Mouse (Mus musculus) activated CD4-positive, CD25-positive, alpha-beta regulatory T cell, adult 4 months (primary cell): ENCODE results near the gene Misp. TPM values are rescaled to one million over a fixed set of nuclear protein-coding genes. Genes with fewer than 3 reads are reported as not detected.

Experiments used
- ATAC-seq: one replicate; pipeline ENCODE4 v1.8.0; 2017
- polyA plus RNA-seq, 2 experiments: library from polyadenylated mRNA; unstranded; fragments of 100-300 nt; shearing (Covaris generic); gene quantifications; one replicate each; pipeline ENCODE4 v1.2.1; 2017

Gene Misp
- polyA plus RNA-seq, 2 experiments from 2014 or later: not detected

DNA sequence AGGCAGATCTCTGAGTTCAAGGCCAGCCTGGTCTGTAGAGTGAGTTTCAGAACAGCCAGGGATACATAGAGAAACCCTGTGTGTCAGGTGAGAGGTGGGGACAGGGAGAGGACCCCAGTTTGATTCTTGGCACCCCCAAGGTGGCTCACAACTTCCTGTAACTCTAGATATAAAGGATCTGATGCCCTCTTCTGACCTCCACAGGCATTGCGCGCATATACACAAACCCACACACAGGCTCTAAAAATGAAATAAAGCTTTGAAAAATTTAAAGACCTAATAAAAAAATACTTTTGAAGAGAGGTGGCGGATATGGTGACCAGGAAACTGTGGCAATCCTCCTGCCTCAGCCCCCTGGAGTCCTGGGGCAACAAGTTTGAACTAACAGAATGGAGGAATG, 24.9 kb upstream of the Misp start:
- no peak for ATAC-seq

GRCm38 (mm10) chr10:79797326-79797725, 23.5 kb upstream of the Misp start:
- ATAC-seq: no peak

- ATAC-seq: no peak
Measured at GRCm38 (mm10) chr10:79798289-79798928, 22.4 kb upstream of the Misp start.

GRCm38 (mm10) chr10:79800508-79800907, 20.3 kb upstream of the Misp start:
- no peak for ATAC-seq

GRCm38 (mm10) chr10:79801837-79802236, 19.0 kb upstream of the Misp start:
- ATAC-seq: no peak

DNA sequence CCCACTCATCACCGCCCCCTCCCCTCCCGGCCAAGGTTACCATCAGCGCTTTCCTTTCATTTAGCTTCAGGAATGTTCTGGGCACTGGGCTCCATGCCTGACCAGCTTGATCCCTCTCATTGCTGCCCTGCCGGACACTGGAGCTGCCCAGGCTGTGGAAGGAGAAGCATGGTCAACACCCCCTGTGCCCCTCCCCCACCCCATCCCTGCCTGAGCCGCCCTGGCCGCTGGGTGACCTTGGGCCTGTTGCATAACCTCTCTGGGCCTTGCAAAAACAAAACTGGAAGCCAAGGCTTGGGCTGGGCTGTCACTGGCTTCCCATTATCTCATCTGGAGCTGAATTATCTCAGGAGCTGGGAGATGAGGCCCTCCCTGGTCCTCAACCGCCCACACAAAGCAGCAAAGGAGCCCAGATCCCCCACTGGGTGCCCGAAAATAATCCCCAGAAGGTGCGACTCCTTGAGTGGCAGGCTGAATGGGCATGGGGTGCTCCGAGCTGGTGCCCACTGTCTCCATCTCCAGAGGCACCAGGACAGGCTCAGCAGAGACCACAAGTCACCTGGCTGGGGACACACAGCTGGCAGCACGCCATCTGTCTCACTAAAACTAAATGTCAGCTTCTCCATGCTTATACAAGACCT, 18.3 kb upstream of the Misp start:
- ATAC-seq: no peak

GRCm38 (mm10) chr10:79803716-79804323, 17.0 kb upstream of the Misp start:
- ATAC-seq: no peak

DNA sequence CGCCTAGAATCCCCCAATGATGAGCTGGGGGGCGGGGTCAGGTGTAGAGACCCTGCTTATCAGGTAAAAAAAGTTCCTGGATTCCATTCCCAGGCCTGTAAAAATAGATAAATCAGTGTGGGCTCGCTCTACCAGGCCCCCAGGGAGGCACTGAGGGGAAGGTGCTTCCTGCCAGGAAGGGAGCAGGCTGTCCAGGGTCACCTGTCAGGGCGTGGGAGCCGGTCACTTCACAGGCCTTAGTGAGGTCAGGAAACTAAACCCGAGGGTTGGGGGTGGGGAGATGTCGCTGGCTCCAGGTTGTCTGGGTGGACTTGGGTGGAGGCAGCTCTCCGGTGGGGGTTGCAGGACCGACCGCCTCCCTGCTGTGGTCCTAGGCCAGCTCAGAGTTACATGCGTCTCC, 15.2 kb upstream of the Misp start:
- ATAC-seq: no peak

DNA sequence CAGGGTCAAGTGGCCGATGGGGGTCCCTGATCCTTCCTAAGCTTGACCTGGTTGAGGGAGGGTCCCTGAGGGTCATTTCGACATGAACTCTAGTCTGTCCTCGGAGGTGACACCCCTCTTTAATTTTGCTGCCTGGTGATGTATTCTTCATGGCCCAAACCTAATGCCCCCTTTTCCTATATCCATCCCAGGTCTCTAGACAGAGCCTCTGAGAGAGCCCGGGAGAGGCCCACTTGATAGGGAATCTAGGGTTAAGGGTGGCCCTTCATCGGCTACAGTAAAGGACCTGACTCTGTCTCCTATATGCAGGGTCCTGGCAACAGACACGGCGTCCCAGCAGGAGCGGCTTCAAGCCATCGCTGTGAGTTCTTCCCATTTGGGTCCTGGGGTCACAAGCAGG, 14.5 kb upstream of the Misp start:
- ATAC-seq: no peak

- no peak for ATAC-seq
Measured at GRCm38 (mm10) chr10:79806972-79807371, 13.8 kb upstream of the Misp start.

DNA sequence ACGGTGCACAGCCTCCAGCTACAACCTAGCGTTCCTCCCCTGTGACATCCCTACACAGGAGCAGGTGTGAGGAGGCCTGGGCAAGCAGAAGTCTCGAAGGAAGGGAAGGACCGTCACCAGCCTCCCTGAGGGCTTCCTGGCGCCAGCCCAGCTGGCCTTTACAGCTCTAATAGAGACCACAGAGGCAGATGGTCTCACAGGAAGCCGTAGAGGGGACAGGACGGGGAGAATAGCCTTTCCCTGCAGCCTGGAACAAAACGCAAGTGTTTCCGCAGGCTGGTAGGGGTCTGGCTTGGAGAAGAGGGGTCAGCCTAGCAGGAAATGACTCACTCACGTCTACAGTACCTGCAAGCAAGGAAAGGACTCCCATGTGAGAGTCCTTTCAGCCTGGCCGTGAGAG, 13.0 kb upstream of the Misp start:
- ATAC-seq: no peak

DNA sequence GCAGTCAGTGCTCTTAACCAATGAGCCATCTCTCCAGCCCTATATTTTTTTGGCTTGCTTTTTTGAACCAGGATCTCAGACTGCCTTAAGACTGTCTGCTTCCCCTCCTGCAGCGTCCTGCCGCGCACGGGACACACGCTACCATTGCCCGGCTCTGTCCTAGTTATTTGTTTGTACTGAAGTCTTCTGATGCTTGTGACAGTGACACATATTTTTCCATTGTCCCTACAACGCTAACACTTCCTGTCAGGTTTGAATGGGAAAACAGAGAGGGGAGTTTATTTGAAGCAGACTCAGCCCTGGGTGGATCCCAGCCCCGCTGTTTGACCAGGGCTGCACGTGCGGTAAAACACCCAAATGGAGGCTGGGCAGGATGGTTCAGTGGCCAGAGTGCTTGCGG, 12.1 kb upstream of the Misp start:
- ATAC-seq: no peak

DNA sequence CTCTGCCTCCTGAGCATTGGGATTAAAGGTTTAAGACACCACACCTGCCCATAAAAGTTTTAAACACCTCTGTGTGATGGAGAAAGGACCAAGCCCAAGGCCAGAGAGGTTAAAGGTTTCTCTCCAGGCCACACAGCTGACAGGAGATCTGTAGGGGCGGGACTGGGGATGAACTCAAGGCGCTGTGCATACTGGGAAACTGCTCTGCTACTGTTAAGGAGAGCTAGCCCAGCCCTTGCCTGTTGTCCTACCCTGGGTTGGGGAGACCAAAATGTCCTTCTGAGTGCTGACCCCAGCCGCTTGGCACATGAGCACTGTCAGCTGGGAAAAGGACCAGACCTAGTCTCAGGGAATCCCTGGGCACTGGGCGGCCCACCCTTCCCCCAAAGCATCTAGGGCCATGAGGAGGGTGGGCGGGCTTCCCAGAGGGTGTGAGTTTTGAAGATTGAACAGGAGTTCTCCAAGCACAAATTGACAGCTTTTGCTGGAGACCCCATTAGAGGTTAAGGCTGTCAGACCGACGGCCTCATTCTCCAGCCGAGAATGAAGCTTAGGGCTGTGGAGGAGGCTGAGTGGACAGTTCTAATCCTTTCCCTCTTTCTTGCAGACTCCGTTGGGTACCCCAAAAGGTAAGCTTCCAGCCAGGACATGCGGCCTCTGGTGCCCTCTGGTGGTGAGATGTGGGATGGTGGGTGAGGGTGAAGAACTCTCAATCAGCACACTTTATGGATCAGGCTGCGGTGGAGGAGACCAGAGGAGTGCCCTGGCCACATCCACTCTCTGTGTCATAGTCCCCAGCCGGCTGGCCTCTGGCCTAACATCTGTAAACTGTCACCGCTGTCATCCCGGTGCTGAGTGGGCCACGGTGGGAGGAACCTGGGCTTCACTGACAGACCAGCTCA, 8.8 kb upstream of the Misp start:
- no peak for ATAC-seq

DNA sequence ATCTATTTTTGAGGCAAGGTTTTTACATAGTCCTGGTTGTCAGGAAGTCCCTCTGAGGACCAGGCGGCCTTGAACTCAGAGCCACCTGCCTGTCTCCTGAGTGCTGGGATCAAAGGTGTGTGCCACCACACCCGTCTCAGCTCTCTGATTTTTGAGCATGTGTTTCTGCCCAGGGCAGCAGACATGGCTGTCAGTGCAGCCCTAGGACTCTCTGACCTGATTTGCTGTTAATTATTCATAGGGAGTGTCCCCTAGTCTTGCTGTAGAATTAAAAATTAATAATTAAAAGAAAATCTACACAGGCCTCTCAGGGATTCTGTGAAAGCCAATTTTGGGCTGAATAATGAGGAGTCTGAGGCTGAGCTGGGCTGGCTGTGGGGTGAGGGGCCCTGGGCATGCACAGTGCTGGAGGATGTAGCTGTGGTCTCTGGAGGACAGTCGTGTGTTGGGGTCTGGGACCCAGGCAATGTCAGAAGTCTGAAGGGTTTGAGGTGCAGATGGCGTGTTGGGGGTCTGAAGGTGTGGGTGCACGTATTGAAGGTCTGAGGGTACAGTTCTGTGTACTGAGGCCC, 6.4 kb upstream of the Misp start:
- ATAC-seq: no peak

DNA sequence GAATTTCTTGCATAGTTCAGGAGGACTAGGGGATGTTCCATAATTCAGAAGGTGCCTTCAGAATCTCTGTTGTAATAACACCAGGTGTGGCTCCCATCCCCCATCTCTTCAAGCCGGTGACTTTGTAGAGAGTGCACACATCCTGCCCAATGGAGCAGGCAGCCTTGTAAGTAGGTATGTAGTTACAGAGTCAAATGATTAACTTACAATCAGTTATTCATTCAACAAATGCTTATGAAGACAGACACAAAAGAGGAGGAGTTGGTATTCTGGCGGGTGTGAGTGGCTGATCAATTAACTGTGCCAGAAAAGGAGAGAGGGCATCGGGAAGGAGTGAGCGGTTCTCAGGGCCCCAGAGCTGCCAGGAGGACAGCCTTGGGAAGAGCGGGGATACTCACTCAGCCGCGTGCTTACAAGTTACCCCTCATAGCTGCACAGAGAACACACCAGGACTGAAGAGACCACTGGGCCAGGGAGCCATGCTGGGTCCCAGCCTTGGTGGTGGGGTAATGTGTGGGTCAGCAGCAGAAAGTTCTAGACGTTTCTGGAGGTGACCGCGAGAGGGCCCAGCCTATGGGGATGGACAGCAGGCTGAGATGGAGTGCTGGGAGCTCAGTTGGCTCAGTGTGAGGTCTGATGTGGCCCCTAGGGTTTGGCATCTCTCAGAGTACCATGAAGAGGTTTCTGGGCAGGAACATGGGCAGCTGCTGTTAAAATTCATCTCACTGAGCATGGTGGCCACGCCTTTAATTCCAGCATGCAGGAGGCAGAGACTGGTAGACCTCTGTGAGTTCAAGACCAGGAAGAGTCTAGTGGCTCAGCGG, 4.9 kb upstream of the Misp start:
- ATAC-seq: no peak

DNA sequence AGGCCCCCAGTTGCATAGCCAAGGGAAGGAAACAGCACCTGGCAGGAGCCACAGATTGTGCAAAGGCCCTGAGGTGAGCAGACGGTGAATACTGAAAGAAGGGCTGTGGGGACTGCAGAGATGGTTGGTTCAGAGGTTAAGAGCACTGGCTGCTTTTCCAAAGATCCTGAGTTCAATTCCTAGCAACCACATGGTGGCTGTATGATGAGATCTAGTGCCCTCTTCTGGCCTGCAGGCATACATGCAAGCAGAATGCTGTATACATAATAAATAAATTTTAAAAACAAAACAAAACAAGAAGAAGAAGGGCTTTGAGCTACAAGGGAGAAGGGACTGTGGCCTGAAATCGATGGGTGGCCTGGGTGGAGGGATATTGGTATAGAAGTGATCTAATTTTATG, 3.7 kb upstream of the Misp start:
- ATAC-seq: no peak

DNA sequence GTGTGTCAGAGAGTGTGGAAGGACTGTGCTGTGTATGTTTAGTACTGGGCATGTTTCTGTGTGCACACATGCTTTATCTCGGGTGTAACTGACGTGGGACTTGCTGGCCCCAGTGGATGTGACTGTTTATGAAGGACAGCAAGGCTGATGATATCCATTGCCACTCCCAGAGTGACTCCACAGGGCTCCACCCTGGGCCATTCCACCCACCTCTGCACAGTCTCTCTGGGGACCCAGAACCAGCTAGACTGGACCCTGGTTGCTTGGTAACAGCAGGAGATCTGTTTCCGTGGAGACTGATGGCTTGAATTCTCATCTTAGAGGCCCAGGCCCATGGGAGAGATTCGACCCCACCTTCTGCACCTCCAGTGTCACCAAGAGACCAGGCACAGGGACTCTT, 2.6 kb upstream of the Misp start:
- ATAC-seq: no peak

GRCm38 (mm10) chr10:79819606-79820005, 1.2 kb upstream of the Misp start:
- ATAC-seq: no peak

- no peak for ATAC-seq
Measured at GRCm38 (mm10) chr10:79820277-79820676, 512 bp upstream of the Misp start.

GRCm38 (mm10) chr10:79821731-79822130, 942 bp downstream of the Misp start:
- no peak for ATAC-seq

- ATAC-seq: no peak
Measured at GRCm38 (mm10) chr10:79822372-79822771, 1.6 kb downstream of the Misp start.

- no peak for ATAC-seq
Measured at GRCm38 (mm10) chr10:79823011-79823410, 2.2 kb downstream of the Misp start.
